Mouse (Mus musculus) cerebellum, adult (tissue): ENCODE data around the gene Golga2.

ENCODE experiments used
- ATAC-seq: cut with Nextera tagmentation; 2 replicates; pipeline ENCODE4 v1.9.2; 2017; ENCODE audit warnings: mild to moderate bottlenecking, moderate library complexity, mixed read lengths; ENCODE audit not compliant: insufficient number of reproducible peaks, low FRiP score, low TSS enrichment

The Golga2 gene

GRCm38 (mm10) chr2:32287334-32287840 lies at the start of gene Golga2:
Gene Golga2 (plus strand): TSS chr2:32287384.
- ATAC-seq = 0 out of 2 replicates have a peak, but pooled peaks have one; percentile 11

GRCm38 (mm10) chr2:32237571-32237970 lies 49.6 kb upstream of the Golga2 start:
- no peak for ATAC-seq

DNA sequence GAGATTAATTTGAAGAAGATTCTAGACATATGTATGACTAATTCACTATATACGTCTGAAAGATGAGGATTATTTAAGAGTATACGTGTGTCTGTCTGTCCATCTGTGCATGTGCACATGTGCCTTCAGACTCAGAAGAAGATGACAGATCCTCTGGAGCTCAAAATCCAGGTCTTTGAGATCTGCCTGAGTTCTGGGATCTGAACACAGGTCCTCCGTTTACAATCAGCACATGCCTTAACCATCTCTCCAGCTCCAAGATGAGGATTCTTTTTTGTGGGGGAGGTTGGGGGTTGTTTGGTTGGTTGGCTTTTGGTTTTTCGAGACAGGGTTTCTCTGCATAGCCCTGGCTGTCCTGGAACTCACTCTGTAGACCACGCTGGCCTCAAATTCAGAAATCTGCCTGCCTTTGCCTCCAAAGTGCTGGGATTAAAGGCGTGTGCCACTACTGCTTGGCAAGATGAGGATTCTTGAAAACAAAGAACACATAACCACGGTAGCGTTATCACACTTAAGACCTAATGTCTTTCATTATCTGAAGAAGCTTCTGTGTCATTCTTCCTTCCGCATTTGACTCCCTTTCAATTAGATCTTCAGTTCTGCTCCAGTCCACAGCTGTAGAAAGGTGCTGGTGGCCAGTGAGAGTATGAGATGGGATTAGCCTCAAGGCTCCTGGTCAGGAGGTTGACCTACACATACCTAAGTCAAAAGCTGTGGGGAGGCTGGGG lies 48.3 kb upstream of the Golga2 start:
- no peak for ATAC-seq

DNA sequence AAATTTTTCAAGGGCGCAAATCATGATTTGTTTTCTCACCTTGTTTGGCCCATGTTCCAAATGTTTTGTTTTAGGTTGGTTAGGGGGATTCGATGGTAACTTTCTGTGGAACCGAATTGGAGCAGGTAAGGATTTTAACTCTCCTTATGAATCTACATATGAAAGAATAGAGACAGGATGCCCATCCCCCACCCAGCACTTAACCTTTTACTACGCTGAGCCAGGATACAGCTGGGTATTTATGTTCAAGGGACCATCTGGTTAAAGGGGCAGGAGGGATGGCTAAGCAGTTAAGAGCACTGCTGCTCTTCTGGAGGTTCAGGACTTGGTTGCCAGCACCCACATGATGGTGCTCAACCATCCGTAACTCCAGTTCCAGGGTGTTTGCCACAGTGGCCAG lies 46.6 kb upstream of the Golga2 start:
- no peak for ATAC-seq

- no peak for ATAC-seq
Measured at GRCm38 (mm10) chr2:32242986-32243385, 44.2 kb upstream of the Golga2 start.

- no peak for ATAC-seq
Measured at GRCm38 (mm10) chr2:32246741-32247140, 40.4 kb upstream of the Golga2 start.

DNA sequence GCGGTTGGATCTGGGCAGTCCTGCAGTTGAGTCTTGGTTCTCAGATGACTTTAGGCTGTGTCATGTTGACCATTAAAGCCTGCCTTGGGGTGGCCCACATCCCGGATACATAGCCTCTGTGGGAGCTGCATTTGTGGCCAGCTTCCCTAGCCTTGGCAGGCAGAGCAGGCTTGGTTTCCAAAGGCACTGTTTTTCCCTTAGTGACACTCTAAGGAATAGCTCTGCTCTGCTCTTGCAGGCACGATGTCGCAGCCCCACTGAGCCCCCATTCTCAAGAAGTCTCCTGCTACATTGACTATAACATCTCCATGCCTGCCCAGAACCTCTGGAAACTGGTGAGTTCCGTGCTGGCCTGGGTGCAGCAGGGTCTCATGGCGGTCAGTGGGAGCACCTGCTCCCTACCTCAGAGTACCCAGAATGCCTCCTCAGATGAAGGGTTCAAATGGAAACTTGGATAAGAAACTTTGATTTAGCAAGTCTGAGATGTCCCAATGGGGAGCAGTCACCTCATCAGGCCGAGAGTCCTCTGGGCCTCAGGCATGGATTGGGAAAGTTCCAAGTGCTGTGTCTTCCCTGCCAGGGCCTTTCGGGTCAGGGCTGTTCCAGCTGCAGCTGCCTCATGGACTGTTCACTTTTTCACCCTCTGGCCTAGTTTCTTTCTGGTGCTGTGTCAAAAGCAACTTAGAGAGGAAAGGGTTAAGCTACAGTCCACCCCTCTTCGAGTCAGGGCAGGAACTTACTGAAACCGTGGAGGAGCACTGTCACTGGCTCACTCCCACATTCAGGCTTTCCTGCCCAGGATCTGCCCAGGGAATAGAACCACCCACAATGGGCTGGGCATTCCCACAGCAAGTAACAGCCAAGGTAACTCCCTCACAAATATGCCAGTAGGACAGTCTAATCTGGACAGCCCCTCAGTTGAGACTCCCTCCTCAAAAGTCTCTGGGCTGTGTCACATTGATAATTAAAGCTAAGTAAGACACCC lies 38.5 kb upstream of the Golga2 start:
- no peak for ATAC-seq

- ATAC-seq = no peak
Measured at GRCm38 (mm10) chr2:32251791-32252527, 35.2 kb upstream of the Golga2 start.

DNA sequence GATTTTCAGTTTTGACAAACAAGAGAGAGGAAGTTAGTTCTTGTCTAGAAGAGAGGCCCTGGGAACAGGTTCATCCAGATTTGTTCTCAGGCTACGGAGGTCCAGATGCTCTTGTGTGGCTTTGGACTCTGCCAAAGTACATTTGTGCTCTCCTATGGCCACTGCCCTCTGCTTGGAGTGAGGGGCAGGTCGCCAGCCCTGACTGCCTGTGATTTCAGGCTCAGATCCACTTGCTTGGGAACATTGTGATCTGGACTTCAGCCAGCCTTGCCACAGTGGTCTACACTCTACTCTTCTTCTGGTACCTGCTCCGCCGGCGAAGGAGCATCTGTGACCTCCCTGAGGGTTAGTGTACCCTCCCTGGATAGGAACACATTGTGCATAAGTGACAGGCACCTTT lies 34.5 kb upstream of the Golga2 start:
- ATAC-seq = no peak

DNA sequence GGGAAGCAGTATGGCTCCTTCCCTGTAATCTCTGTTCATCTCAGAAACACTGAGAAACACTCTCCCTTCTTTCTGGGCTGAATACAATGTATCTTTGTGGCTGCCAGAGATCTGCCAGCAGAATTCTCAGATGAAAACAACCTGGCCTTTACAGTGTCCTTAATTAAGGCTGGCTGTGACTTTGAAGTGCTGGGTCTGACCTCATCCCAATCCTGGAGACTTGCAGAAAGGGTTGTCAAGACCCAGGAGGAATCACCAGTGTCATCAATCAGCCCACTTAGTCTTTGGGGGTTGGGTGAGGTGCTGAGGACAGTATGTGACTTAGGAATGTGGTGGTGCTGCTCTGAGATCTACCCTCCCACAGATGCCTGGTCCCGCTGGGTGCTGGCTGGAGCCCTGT lies 33.8 kb upstream of the Golga2 start:
- no peak for ATAC-seq

DNA sequence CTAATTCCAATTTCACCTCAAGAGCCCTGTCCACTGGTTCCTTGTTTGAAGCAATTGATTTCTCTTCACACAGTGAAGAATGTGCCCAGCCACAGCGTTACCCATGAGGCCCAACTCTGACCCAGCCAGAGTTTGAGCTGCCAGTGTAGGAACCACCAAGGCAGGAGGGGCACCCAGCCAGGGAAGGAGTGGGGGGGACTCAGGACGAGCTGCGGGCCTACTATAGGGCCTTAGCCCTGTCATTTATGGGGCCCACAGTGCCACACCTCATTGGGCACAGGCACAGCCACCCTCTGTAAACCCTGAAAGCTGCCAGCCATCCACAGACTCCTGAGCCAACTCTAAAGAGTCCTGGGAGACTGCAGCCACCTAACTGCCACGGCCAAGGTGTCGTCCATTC lies 32.6 kb upstream of the Golga2 start:
- ATAC-seq = no peak

- no peak for ATAC-seq
Measured at GRCm38 (mm10) chr2:32256273-32256672, 30.9 kb upstream of the Golga2 start.

DNA sequence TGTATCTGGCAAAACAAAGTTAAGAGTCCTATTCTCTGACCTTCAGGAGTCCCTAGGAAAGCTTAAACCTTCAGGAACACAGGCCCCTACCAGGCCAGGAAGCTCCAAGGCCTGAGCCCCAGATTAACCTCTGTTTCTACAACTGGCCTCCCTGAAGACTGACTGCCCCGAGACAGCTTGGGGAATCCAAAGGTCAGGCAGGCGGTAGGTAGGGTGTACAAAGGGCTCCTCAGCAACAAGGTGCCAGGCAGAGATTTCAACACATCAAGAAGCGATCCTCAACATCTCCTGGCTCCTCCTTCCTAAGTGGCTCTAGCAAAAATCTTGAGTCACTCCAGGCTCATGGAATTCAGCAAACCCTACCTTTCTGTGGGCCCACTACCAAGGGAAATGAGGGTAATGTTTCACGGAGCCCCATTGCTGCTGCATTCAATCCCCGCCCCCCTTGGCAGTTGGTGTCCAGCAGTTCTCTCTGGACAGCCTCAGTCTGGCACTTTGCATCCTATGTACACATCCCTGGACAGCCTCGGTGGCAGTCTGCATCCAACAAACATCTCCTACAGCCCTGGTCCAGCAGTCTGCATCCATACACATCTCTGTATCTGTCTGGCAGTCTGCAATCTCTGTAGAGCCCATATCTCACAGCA lies 28.2 kb upstream of the Golga2 start:
- ATAC-seq = no peak

GRCm38 (mm10) chr2:32259657-32260417 lies 27.3 kb upstream of the Golga2 start, which contains the start of gene Uck1:
Gene Uck1 (minus strand): TSS chr2:32260159.
- ATAC-seq = peak; percentile 93

- ATAC-seq = no peak
Measured at GRCm38 (mm10) chr2:32260635-32261034, 26.5 kb upstream of the Golga2 start.

- ATAC-seq = no peak
Measured at GRCm38 (mm10) chr2:32275823-32276222, 11.4 kb upstream of the Golga2 start.

DNA sequence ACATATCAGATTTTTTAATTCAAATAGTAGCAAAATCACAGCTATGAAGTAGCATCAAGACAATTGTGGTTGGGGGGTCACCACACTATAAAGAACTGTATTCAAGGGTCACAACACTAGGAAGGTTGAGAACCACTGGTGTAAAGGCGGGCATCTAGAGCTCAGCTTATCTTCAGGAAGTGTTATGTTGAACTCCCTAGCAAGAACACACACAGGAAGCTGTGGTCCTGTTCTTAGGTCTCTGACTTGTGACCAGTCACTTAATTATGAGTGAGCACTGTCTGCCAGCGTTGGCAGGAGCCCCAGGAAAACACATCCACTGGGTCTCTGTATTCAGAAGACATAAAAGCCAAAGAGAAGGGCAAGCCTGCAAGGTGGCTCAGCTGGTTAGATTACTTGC lies 4.9 kb upstream of the Golga2 start:
- no peak for ATAC-seq

- ATAC-seq = peak; percentile 58; the same call in 1 of the 2 replicates
Measured at GRCm38 (mm10) chr2:32282727-32283126, 4.5 kb upstream of the Golga2 start.

DNA sequence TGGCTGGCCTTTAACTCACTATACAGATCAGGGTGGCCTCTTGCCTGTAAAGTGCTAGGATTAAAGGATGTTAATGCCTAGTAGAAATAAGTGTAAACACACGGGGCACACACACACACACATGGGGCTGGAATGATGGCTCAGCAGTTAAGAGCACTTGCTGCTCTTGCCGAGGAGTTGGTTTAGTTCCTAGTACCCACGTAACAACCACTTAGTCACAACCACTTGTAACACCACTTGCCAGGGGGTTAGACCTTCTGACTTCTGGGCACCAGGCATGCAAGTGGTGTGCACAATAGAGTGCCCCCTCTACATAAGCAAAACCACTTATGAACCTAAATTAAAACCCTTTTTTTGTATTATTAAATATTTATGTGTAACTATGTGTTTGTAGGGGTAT lies 3.2 kb upstream of the Golga2 start:
- no peak for ATAC-seq
